Mouse (Mus musculus): ENCODE results near the gene Lrrc3c. TPM values are rescaled to one million over a fixed set of nuclear protein-coding genes. Genes with fewer than 3 reads are reported as not detected.

Lrrc3c gene
- polyA plus RNA-seq, 1 experiment from 2014 or later, result not detected

DNA sequence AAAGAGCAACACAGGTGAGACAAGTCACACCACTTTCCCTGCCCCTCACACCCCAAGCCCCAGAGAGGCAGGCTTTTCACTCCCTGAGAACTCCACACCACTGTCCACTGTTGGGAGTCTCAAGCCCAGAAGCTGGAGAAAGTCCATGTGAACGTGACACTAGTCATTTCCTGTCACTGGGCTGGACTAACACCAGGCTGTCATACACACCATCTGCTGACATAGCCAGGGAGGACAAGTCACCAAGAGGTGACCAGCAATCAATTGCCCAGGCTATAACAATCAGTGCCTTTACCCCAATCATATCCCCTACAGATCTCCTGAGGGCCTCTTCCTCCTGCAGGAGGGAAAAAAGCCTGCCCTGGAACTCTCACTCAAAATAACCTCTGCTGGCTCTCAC is 13.9 kb upstream of the Lrrc3c start:
- ATAC-seq, result no peak
- no peak overlapping the region for H3K9ac ChIP-seq (ENCODE audit: low read depth, low read length)
- H3K4me1 ChIP-seq (ENCODE audit: control insufficient read depth, insufficient read depth, low read depth, low read length), result peaks cover 25% of the 10 kb centered on the region
- 67% methylated on average over 1 of the region's 1 CpGs for WGBS
- no peak overlapping the region for H3K27ac ChIP-seq (ENCODE audit: low read depth, low read length)
- H3K9me3 ChIP-seq (ENCODE audit: control insufficient read depth, low read length), result no peaks in the 10 kb centered on the region
- peaks cover 12% of the 10 kb centered on the region for H3K36me3 ChIP-seq (ENCODE audit: control insufficient read depth, insufficient read depth, low read length)
- H3K27me3 ChIP-seq (replicated peaks; ENCODE audit: control insufficient read depth, insufficient read depth, low read length), result no peaks in the 10 kb centered on the region
- no peak overlapping the region for H3K4me2 ChIP-seq (ENCODE audit: low read length)
- no peak overlapping the region for H3K4me3 ChIP-seq (ENCODE audit: low read length)

DNA sequence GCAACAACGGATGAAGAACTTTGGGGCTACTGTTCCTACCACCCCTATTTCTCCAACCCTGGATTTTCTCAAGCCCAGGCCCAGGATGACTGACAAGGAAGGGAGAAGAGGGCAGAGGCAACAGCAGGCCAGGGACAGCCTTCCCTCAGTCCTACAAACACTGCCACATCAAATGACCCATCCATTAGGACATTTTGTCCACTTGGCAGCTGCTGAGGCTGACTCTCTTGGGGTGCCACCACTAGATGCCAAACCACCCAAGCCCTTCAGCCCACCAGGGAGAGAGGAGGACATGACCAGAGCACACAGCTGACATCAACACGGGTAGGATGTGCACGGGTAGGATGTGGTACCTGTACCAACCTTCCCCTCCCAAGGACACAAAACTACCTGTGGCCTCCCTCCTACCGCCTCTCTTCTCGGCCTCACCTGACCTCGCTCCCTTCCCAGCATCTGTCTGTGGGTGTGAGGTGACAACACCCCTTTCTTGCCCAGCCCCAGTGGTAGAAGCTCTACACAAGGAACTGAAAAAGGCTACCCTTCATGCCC is 13.4 kb upstream of the Lrrc3c start:
- 90% methylated on average over 6 of the region's 6 CpGs for WGBS
- H3K9ac ChIP-seq (ENCODE audit: low read depth, low read length), result no peak overlapping the region

DNA sequence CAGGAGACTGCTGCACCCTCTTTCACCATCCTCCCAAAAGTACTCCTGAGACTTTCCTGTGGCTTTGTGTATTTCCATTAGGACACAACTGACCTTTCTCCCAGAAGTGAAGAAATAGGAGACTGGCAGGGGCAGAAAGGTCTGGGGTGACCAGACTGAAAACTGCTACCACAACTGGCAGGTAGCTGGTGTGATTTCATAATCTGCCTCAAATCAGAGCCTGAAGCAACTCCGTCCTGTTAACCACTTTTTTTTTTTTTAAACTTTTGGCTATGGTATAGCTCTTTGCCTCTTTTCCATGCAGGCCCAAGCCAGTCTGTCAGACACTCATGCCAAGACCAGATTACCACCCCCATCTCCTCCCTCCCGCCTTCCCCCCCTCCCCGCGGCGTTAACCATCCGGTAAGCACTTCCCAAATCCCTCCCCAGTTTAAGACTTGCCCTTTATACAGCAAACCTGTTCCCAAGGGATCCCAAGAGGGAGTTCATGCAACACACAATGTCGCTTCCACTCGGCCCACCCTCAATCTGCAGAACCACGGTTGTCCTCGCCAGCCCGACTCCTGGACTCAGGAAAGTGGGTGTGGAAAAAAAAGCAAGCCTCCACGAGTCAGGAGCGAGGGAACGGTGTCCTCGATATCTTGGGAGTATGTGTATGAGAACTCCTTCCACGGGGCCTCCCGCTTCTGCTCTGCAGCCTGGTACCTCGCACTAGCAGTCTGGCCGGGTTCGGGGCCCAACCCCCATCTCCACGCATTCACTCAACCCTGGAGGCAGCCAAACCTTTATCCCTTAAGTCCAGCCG is 11.8 kb upstream of the Lrrc3c start:
- Histone ChIP-seq H3K4me3 (ENCODE audit: low read length) (peak overlapping the region; percentile 90), H3K4me1 (ENCODE audit: control insufficient read depth, insufficient read depth, low read depth, low read length) (peaks cover 25% of the 10 kb centered on the region), H3K27ac (ENCODE audit: low read depth, low read length) (peak overlapping the region; percentile 86), H3K36me3 (ENCODE audit: control insufficient read depth, insufficient read depth, low read length) (peaks cover 12% of the 10 kb centered on the region), H3K27me3 (replicated peaks; ENCODE audit: control insufficient read depth, insufficient read depth, low read length) (no peaks in the 10 kb centered on the region), H3K4me2 (ENCODE audit: low read length) (peak overlapping the region; percentile 95), H3K9me3 (ENCODE audit: control insufficient read depth, low read length) (no peaks in the 10 kb centered on the region), H3K9ac (ENCODE audit: low read depth, low read length) (peak overlapping the region; percentile 96)
- ATAC-seq, result peak; percentile 50
- under 1% methylated on average over 22 of the region's 22 CpGs for WGBS

More for the DNA sequence above, 13.4 kb upstream of the Lrrc3c start:
- peaks cover 12% of the 10 kb centered on the region for H3K36me3 ChIP-seq (ENCODE audit: control insufficient read depth, insufficient read depth, low read length)
- ATAC-seq, result no peak
- no peak overlapping the region for H3K4me3 ChIP-seq (ENCODE audit: low read length)
- no peaks in the 10 kb centered on the region for H3K27me3 ChIP-seq (replicated peaks; ENCODE audit: control insufficient read depth, insufficient read depth, low read length)
- no peak overlapping the region for H3K4me2 ChIP-seq (ENCODE audit: low read length)
- no peaks in the 10 kb centered on the region for H3K9me3 ChIP-seq (ENCODE audit: control insufficient read depth, low read length)
- H3K27ac ChIP-seq (ENCODE audit: low read depth, low read length), result no peak overlapping the region
- H3K4me1 ChIP-seq (ENCODE audit: control insufficient read depth, insufficient read depth, low read depth, low read length), result peaks cover 25% of the 10 kb centered on the region

DNA sequence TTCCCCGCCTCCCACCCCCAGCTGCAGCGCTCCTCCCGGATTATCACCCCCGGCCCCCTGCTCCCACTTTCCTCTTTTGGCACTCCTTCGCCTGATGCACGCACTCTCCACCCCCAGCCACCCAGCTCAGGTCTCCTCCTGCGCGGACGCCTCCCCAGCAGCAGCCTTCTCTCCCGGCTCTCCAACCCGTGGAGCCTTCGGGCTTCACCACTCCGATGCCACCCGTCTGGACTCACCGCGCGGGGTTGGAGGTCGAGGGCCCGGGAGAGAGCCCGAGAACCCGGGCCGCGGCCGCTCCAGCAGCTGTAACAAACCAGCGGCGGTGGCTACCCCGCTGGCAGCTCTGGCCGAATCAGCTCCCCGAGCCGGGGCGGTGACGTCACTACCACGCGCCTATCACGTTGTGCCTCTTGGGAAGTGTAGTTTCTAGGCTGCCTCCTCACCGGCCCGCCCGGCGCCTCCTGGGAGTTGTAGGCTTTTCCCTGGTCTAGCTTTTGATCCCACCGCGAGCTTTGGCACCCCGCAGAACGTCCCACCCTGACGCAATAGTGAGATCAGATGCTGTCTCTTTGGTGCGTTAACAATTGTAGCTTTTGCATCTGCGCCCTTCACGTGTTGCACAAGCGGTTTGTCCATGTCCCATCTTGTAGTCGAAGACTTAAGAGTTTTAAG is 11.1 kb upstream of the Lrrc3c start, which contains the start of gene Ormdl3:
Gene Ormdl3, minus strand, starts transcription at position 477 of the 672 bp plus-strand sequence.
- Histone ChIP-seq H3K27me3 (replicated peaks; ENCODE audit: control insufficient read depth, insufficient read depth, low read length) (no peaks in the 10 kb centered on the region), H3K27ac (ENCODE audit: low read depth, low read length) (peak within 1 kb of the TSS; percentile 86), H3K4me3 (ENCODE audit: low read length) (peak within 1 kb of the TSS; percentile 90), H3K9ac (ENCODE audit: low read depth, low read length) (peak within 1 kb of the TSS; percentile 96), H3K4me2 (ENCODE audit: low read length) (peak within 1 kb of the TSS; percentile 95), H3K4me1 (ENCODE audit: control insufficient read depth, insufficient read depth, low read depth, low read length) (peaks cover 25% of the 10 kb centered on the region), H3K9me3 (ENCODE audit: control insufficient read depth, low read length) (no peaks in the 10 kb centered on the region), H3K36me3 (ENCODE audit: control insufficient read depth, insufficient read depth, low read length) (peaks cover 10% of the 10 kb centered on the region)
- WGBS, result under 1% methylated on average over 49 of the region's 49 CpGs
- ATAC-seq, result peak; percentile 94

DNA sequence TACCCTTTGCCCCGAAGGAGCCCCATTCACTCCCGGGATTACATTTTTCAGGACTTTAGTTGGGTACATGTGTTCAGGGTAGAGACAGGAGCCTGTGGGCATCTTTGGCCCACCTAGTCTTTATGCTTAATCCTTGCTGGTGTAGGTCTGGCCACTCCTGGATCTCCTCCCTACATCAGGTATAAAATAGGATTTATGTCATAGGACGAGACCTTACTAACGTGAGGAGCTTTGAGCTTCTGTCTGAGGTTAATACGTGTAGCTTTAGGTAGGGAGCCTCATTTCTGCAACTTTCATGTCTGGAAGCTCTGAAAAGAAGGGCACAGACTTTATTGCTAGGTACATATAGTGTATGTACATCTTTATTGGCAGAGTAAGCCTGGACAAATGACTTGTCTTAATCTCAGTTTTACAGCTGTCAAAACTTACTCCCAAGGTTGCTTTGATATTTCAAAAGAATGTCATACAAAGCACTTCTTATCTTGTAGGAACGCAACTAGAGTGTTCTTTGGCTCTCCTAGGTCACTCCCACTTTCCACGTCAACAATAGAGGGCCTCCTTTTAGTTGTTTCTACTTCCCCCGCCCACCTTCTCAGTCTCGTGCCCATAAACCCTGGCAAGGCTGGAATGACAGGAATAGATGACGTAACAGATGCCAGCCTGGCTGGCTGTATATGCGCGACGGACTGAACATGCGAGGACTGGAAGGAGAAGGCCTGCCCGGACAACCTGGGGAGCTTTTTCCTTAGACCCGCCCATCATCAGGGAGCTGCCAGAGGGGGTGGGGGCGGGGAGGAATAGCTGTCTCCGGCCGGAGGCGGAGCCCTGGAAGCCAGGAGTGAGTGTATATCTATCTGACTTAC is 10.2 kb upstream of the Lrrc3c start:
- Histone ChIP-seq H3K9me3 (ENCODE audit: control insufficient read depth, low read length) (no peaks in the 10 kb centered on the region), H3K27me3 (replicated peaks; ENCODE audit: control insufficient read depth, insufficient read depth, low read length) (no peaks in the 10 kb centered on the region), H3K9ac (ENCODE audit: low read depth, low read length) (peak overlapping the region; percentile 96), H3K4me3 (ENCODE audit: low read length) (peak overlapping the region; percentile 90), H3K4me1 (ENCODE audit: control insufficient read depth, insufficient read depth, low read depth, low read length) (peaks cover 25% of the 10 kb centered on the region), H3K4me2 (ENCODE audit: low read length) (peak overlapping the region; percentile 95), H3K36me3 (ENCODE audit: control insufficient read depth, insufficient read depth, low read length) (peaks cover 3% of the 10 kb centered on the region), H3K27ac (ENCODE audit: low read depth, low read length) (peak overlapping the region; percentile 60)
- 9% methylated on average over 20 of the region's 20 CpGs for WGBS
- ATAC-seq, result peak; percentile 63

DNA sequence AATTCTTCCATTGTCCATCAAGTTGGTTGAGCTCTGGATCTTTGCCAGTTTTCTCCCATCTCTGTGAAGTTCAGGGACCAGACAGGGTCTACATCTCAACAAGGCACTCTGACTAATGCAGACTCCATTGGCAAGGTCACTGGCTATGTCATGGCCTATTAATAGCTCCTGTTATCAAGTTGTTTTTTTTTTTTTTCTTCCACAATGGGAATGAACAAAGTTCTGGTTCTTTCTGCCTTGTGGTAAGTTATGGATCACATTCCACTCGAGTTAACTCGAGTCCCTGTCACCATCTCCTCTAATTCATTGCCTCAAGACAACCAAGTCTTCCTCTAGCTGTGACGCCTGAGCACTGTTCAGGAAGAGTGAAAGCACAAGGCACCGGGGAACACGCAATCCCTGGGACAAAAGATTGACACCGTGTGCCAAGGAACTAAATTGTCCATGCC is 9.2 kb upstream of the Lrrc3c start:
- 61% methylated on average over 6 of the region's 6 CpGs for WGBS
- Histone ChIP-seq H3K27me3 (replicated peaks; ENCODE audit: control insufficient read depth, insufficient read depth, low read length) (no peaks in the 10 kb centered on the region), H3K4me3 (ENCODE audit: low read length) (no peak overlapping the region), H3K9me3 (ENCODE audit: control insufficient read depth, low read length) (no peaks in the 10 kb centered on the region), H3K4me1 (ENCODE audit: control insufficient read depth, insufficient read depth, low read depth, low read length) (peaks cover 25% of the 10 kb centered on the region), H3K27ac (ENCODE audit: low read depth, low read length) (no peak overlapping the region), H3K36me3 (ENCODE audit: control insufficient read depth, insufficient read depth, low read length) (no peaks in the 10 kb centered on the region), H3K9ac (ENCODE audit: low read depth, low read length) (no peak overlapping the region), H3K4me2 (ENCODE audit: low read length) (peak overlapping the region; percentile 95; the same call in 1 of the 2 replicates)
- no peak for ATAC-seq

DNA sequence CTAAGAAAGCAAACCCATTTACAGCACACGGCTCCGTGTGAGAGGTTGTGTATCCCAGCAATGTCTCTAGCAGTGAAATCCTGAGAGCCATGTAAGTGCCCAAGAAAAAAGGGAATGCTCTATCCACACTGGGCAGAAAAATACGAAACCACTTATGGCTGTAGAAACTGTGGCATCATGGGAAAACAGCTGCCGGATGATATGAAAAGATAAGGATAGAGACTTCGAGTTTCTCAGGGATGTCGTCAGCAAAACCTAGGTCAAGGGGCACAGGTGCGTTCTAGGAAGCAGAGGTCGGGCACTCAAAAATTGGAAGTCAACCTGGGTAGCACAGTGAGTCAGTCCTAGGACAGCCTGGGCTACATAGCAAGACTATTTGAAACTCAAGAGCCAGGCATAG is 8.8 kb upstream of the Lrrc3c start:
- H3K4me3 ChIP-seq (ENCODE audit: low read length), result no peak overlapping the region
- no peak overlapping the region for H3K9ac ChIP-seq (ENCODE audit: low read depth, low read length)
- 88% methylated on average over 8 of the region's 8 CpGs for WGBS
- peaks cover 25% of the 10 kb centered on the region for H3K4me1 ChIP-seq (ENCODE audit: control insufficient read depth, insufficient read depth, low read depth, low read length)
- no peaks in the 10 kb centered on the region for H3K27me3 ChIP-seq (replicated peaks; ENCODE audit: control insufficient read depth, insufficient read depth, low read length)
- no peaks in the 10 kb centered on the region for H3K36me3 ChIP-seq (ENCODE audit: control insufficient read depth, insufficient read depth, low read length)
- H3K9me3 ChIP-seq (ENCODE audit: control insufficient read depth, low read length), result no peaks in the 10 kb centered on the region
- no peak for ATAC-seq
- no peak overlapping the region for H3K27ac ChIP-seq (ENCODE audit: low read depth, low read length)
- H3K4me2 ChIP-seq (ENCODE audit: low read length), result no peak overlapping the region

DNA sequence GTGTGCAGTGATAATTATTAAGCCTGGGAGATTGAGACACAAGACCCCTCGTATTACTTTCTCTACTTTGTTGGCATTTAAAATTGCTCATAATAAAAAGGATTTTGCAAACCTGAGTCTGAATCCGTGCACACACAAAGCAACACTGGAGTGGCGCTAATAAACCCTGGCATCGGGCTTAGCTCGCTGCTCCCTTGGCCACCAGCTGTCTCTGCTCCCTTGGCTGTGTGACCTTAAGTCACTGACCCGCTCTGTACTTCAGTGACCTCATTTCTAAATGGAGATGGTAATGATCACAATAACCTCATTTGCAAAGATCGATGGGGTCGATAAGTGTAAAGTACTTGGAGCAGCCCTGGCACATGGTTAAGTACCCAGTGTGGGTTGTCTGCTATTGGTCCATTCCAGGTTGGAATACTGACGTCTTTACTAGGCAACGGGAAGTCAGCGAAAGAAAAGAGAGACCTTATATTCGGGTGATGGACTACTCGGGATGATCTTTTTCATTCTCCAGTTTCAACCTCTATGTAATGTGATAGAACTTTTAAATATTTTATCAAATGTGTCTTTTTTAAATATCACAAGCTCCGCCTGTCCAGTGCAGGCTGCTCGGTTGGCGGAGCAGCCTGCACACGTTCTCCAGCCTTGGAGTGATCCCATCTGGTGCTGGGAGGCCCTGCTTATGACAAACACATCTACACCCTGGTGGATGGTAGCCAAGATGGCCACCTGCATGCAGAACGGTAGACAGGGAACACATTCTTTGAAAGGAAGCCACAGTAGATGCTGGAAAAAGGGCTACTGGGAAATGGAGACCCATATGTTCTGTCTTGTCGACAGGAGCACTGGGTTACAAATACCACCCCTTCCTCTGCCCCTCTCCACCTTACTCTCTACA is 7.3 kb upstream of the Lrrc3c start:
- Histone ChIP-seq H3K9ac (ENCODE audit: low read depth, low read length) (no peak overlapping the region), H3K4me3 (ENCODE audit: low read length) (no peak overlapping the region), H3K4me2 (ENCODE audit: low read length) (no peak overlapping the region), H3K27ac (ENCODE audit: low read depth, low read length) (no peak overlapping the region), H3K27me3 (replicated peaks; ENCODE audit: control insufficient read depth, insufficient read depth, low read length) (no peaks in the 10 kb centered on the region; the same call in 1 of the 2 replicates), H3K4me1 (ENCODE audit: control insufficient read depth, insufficient read depth, low read depth, low read length) (peaks cover 12% of the 10 kb centered on the region), H3K9me3 (ENCODE audit: control insufficient read depth, low read length) (no peaks in the 10 kb centered on the region), H3K36me3 (ENCODE audit: control insufficient read depth, insufficient read depth, low read length) (no peaks in the 10 kb centered on the region)
- ATAC-seq, result no peak
- 68% methylated on average over 19 of the region's 19 CpGs for WGBS

Measured in hindbrain, embryonic 16.5 days (tissue).